Mouse (Mus musculus) CH12.LX (cell line): Measurements from ENCODE around the gene Ankub1. TPM values are rescaled to one million over a fixed set of nuclear protein-coding genes. Genes with fewer than 3 reads are reported as not detected.

Experiments used
- DNase-seq: peaks from one replicate; pipeline ENCODE4 v3.0.0-alpha.2; 2013; ENCODE audit errors: extremely low read depth
- H3K27ac ChIP-seq: 2 replicates; pipeline ENCODE4 v1.5.1; 2012; ENCODE audit warnings: low read depth, mild to moderate bottlenecking, control low read depth, moderate library complexity; ENCODE audit not compliant: insufficient read depth
- H3K27me3 ChIP-seq: replicated peaks from 2 replicates; pipeline ENCODE3; 2012; ENCODE audit warnings: inconsistent platforms
- H3K36me3 ChIP-seq, 2 experiments: replicated peaks in 1 of 2; 2 replicates each; pipeline versions ENCODE3 to v1.6.1; 2012; ENCODE audit warnings: inconsistent platforms in 1 of 2, low read length in 1 of 2, mild to moderate bottlenecking in 1 of 2, mixed read lengths in 1 of 2, moderate library complexity in 1 of 2; ENCODE audit not compliant: control insufficient read depth in 1 of 2, insufficient read depth in 1 of 2
- H3K4me1 ChIP-seq, 2 experiments: 2 replicates each; pipeline ENCODE4 v1.6.1; 2012; ENCODE audit warnings: inconsistent platforms in 1 of 2, moderate library complexity in 1 of 2; ENCODE audit not compliant: insufficient read depth in 2 of 2, control insufficient read depth in 1 of 2
- H3K4me2 ChIP-seq: 2 replicates; pipeline ENCODE4 v1.6.1; 2012; ENCODE audit warnings: low read depth, mild to moderate bottlenecking, control low read depth; ENCODE audit not compliant: poor library complexity, insufficient read depth, severe bottlenecking
- H3K4me3 ChIP-seq, 3 experiments: fragments of 150-350 bp in 1 of 3; sonication (generic) in 1 of 3; replicated peaks in 1 of 3; 2 replicates each; pipeline versions ENCODE3 to v1.5.1; 2011 to 2012; ENCODE audit warnings: low read depth in 2 of 3, low read length in 2 of 3, mild to moderate bottlenecking in 2 of 3, moderate library complexity in 2 of 3, control low read depth in 1 of 3, improper control_type of control experiment in 1 of 3, inconsistent platforms in 1 of 3, mixed read lengths in 1 of 3; ENCODE audit not compliant: poor library complexity in 1 of 3
- H3K79me2 ChIP-seq: replicated peaks from 2 replicates; pipeline ENCODE4 v1.6.1; 2012; ENCODE audit warnings: mild to moderate bottlenecking, moderate library complexity; ENCODE audit not compliant: control insufficient read depth, poor library complexity, insufficient read depth, severe bottlenecking; ENCODE audit errors: extremely low read depth
- H3K9ac ChIP-seq: 2 replicates; pipeline ENCODE4 v1.6.1; 2012; ENCODE audit warnings: low read depth, mild to moderate bottlenecking, control low read depth, moderate library complexity; ENCODE audit not compliant: insufficient read depth
- H3K9me3 ChIP-seq: replicated peaks from 2 replicates; pipeline ENCODE3; 2012; ENCODE audit warnings: low read length, inconsistent platforms, mixed read lengths
- BHLHE40 ChIP-seq: IDR thresholded peaks from 2 replicates; pipeline ENCODE4 v1.6.1; 2011; ENCODE audit warnings: mild to moderate bottlenecking, low read depth, low read length, improper control_type of control experiment
- CHD1 ChIP-seq: IDR thresholded peaks from 2 replicates; pipeline ENCODE4 v1.6.1; 2012; ENCODE audit warnings: low read depth, low read length, improper control_type of control experiment, inconsistent platforms
- CHD2 ChIP-seq: IDR thresholded peaks from 2 replicates; pipeline ENCODE4 v1.6.1; 2011; ENCODE audit warnings: low read length, improper control_type of control experiment
- CTCF ChIP-seq, 2 experiments: IDR thresholded peaks in 1 of 2; conservative IDR thresholded peaks in 1 of 2; 2 replicates each; pipeline ENCODE4 v1.5.1; 2011 to 2012; ENCODE audit warnings: low read depth in 2 of 2, low read length in 2 of 2, improper control_type of control experiment in 1 of 2, inconsistent platforms in 1 of 2, mild to moderate bottlenecking in 1 of 2, moderate library complexity in 1 of 2
- E2F4 ChIP-seq: IDR thresholded peaks from 2 replicates; pipeline ENCODE4 v1.6.1; 2011; ENCODE audit warnings: low read depth, low read length, improper control_type of control experiment; ENCODE audit not compliant: insufficient replicate concordance
- ELF1 ChIP-seq: IDR thresholded peaks from 2 replicates; pipeline ENCODE4 v1.6.1; 2014; ENCODE audit warnings: low read depth, mild to moderate bottlenecking, inconsistent platforms, low read length, improper control_type of control experiment
- EP300 ChIP-seq: IDR thresholded peaks from 2 replicates; pipeline ENCODE4 v1.6.1; 2011; ENCODE audit warnings: low read length, improper control_type of control experiment
- ETS1 ChIP-seq: conservative IDR thresholded peaks from 2 replicates; pipeline ENCODE4 v1.6.1; 2012; ENCODE audit warnings: low read depth, mild to moderate bottlenecking, inconsistent platforms, low read length, improper control_type of control experiment, moderate library complexity
- GABPA ChIP-seq: IDR thresholded peaks from 2 replicates; pipeline ENCODE4 v1.6.1; 2012; ENCODE audit warnings: low read depth, low read length, improper control_type of control experiment, inconsistent platforms; ENCODE audit not compliant: insufficient replicate concordance
- HCFC1 ChIP-seq: IDR thresholded peaks from 2 replicates; pipeline ENCODE4 v1.6.1; 2012; ENCODE audit warnings: low read depth, mild to moderate bottlenecking, inconsistent platforms, low read length, improper control_type of control experiment
- IRF4 ChIP-seq: IDR thresholded peaks from 2 replicates; pipeline ENCODE4 v1.6.1; 2014; ENCODE audit warnings: low read depth, mild to moderate bottlenecking, inconsistent platforms, low read length, improper control_type of control experiment
- JUN ChIP-seq: IDR thresholded peaks from 2 replicates; pipeline ENCODE4 v1.6.1; 2011; ENCODE audit warnings: low read depth, mild to moderate bottlenecking, low read length, improper control_type of control experiment, moderate library complexity; ENCODE audit not compliant: insufficient read depth
- JUND ChIP-seq: conservative IDR thresholded peaks from 2 replicates; pipeline ENCODE4 v1.6.1; 2011; ENCODE audit warnings: low read depth, low read length, improper control_type of control experiment
- KAT2A ChIP-seq: IDR thresholded peaks from 2 replicates; pipeline ENCODE4 v1.6.1; 2012; ENCODE audit warnings: low read length, improper control_type of control experiment, inconsistent platforms; ENCODE audit not compliant: insufficient replicate concordance
- MAFK ChIP-seq: IDR thresholded peaks from 2 replicates; pipeline ENCODE4 v1.6.1; 2011; ENCODE audit warnings: low read length, improper control_type of control experiment; ENCODE audit not compliant: insufficient replicate concordance
- MAX ChIP-seq: IDR thresholded peaks from 2 replicates; pipeline ENCODE4 v1.6.1; 2011; ENCODE audit warnings: low read length, improper control_type of control experiment
- MAZ ChIP-seq: IDR thresholded peaks from 2 replicates; pipeline ENCODE4 v1.6.1; 2012; ENCODE audit warnings: low read depth, mild to moderate bottlenecking, inconsistent platforms, low read length, improper control_type of control experiment, moderate library complexity
- MEF2A ChIP-seq: IDR thresholded peaks from 2 replicates; pipeline ENCODE4 v1.6.1; 2014; ENCODE audit warnings: low read depth, mild to moderate bottlenecking, inconsistent platforms, low read length, improper control_type of control experiment, borderline replicate concordance
- MXI1 ChIP-seq: IDR thresholded peaks from 2 replicates; pipeline ENCODE4 v1.6.1; 2011; ENCODE audit warnings: mild to moderate bottlenecking, low read depth, low read length, improper control_type of control experiment
- MYC ChIP-seq: IDR thresholded peaks from 2 replicates; pipeline ENCODE4 v1.6.1; 2011; ENCODE audit warnings: low read depth, mild to moderate bottlenecking, improper control_type of control experiment, low read length
- NELFE ChIP-seq: IDR thresholded peaks from 2 replicates; pipeline ENCODE4 v1.6.1; 2011; ENCODE audit warnings: low read depth, low read length, improper control_type of control experiment
- NRF1 ChIP-seq: IDR thresholded peaks from 2 replicates; pipeline ENCODE4 v1.6.1; 2014; ENCODE audit warnings: low read depth, mild to moderate bottlenecking, inconsistent platforms, low read length, improper control_type of control experiment, moderate library complexity
- PAX5 ChIP-seq: IDR thresholded peaks from 2 replicates; pipeline ENCODE4 v1.6.1; 2012; ENCODE audit warnings: low read length, inconsistent platforms, mixed read lengths
- POLR2A ChIP-seq: IDR thresholded peaks from 2 replicates; pipeline ENCODE4 v1.6.1; 2011; ENCODE audit warnings: low read depth, mild to moderate bottlenecking, improper control_type of control experiment, low read length
- POLR2AphosphoS2 ChIP-seq: IDR thresholded peaks from 2 replicates; pipeline ENCODE4 v1.6.1; 2011; ENCODE audit warnings: low read depth, low read length, improper control_type of control experiment
- RAD21 ChIP-seq: IDR thresholded peaks from 2 replicates; pipeline ENCODE4 v1.6.1; 2011; ENCODE audit warnings: low read depth, mild to moderate bottlenecking, low read length, improper control_type of control experiment, moderate library complexity
- RCOR1 ChIP-seq: conservative IDR thresholded peaks from 2 replicates; pipeline ENCODE4 v1.6.1; 2012; ENCODE audit warnings: low read depth, mild to moderate bottlenecking, inconsistent platforms, low read length, improper control_type of control experiment
- SIN3A ChIP-seq: IDR thresholded peaks from 2 replicates; pipeline ENCODE4 v1.6.1; 2012; ENCODE audit warnings: low read length, improper control_type of control experiment, inconsistent platforms
- SMC3 ChIP-seq: IDR thresholded peaks from 2 replicates; pipeline ENCODE4 v1.6.1; 2011; ENCODE audit warnings: low read depth, low read length, improper control_type of control experiment
- TBP ChIP-seq: conservative IDR thresholded peaks from 2 replicates; pipeline ENCODE4 v1.6.1; 2011; ENCODE audit warnings: low read depth, low read length, improper control_type of control experiment
- TCF12 ChIP-seq: IDR thresholded peaks from 2 replicates; pipeline ENCODE4 v1.6.1; 2014; ENCODE audit warnings: low read depth, mild to moderate bottlenecking, inconsistent platforms, low read length, improper control_type of control experiment
- UBTF ChIP-seq: IDR thresholded peaks from 2 replicates; pipeline ENCODE4 v1.6.1; 2012; ENCODE audit warnings: low read depth, mild to moderate bottlenecking, inconsistent platforms, low read length, improper control_type of control experiment, moderate library complexity
- USF1 ChIP-seq: IDR thresholded peaks from 2 replicates; pipeline ENCODE4 v1.6.1; 2014; ENCODE audit warnings: low read depth, mild to moderate bottlenecking, inconsistent platforms, low read length, improper control_type of control experiment
- USF2 ChIP-seq: conservative IDR thresholded peaks from 2 replicates; pipeline ENCODE4 v1.6.1; 2011; ENCODE audit warnings: low read depth, low read length, improper control_type of control experiment
- ZC3H11A ChIP-seq: IDR thresholded peaks from 2 replicates; pipeline ENCODE4 v1.6.1; 2012; ENCODE audit warnings: low read depth, mild to moderate bottlenecking, inconsistent platforms, low read length, improper control_type of control experiment
- ZKSCAN1 ChIP-seq: IDR thresholded peaks from 2 replicates; pipeline ENCODE4 v1.6.1; 2012; ENCODE audit warnings: low read depth, inconsistent platforms, low read length, improper control_type of control experiment, borderline replicate concordance
- ZMIZ1 ChIP-seq: IDR thresholded peaks from 2 replicates; pipeline ENCODE4 v1.6.1; 2012; ENCODE audit warnings: low read depth, mild to moderate bottlenecking, inconsistent platforms, low read length, improper control_type of control experiment
- ZNF384 ChIP-seq: IDR thresholded peaks from 2 replicates; pipeline ENCODE4 v1.6.1; 2012; ENCODE audit warnings: low read depth, low read length, improper control_type of control experiment, inconsistent platforms
- dilution Hi-C: fragments of 300-500 bp; cut with MboI; formaldehyde crosslinking; loops from 2 replicates; pipeline ENCODE4 v1.14.3; 2020; ENCODE audit warnings: low sequenced_read_pairs; ENCODE audit not compliant: extremely low pct_unique_long_range_greater_than_20kb, extremely low pct_ligation_motif_present
- in situ Hi-C: fragments of 300-500 bp; cut with MboI; formaldehyde crosslinking; loops from 3 replicates; pipeline ENCODE4 v1.14.3; 2019; ENCODE audit warnings: low sequenced_read_pairs, low pct_ligation_motif_present, low pct_unique_long_range_greater_than_20kb, mixed read lengths
- polyA plus RNA-seq: library from polyadenylated mRNA; unstranded; fragments of >175 nt; gene quantifications from 2 replicates; pipeline ENCODE4 v1.2.1, GENCODE M21; 2012; ENCODE audit warnings: low read depth; ENCODE audit not compliant: insufficient read length
- total RNA-seq, 2 experiments: library from RNA; depleted of rRNA; stranded (reverse); fragments of 300-350 nt in 1 of 2; fragments of >200 nt in 1 of 2; gene quantifications; 2 replicates each; pipeline ENCODE4 v1.2.3; 2012 to 2014

Gene Ankub1
- total and polyA plus RNA-seq, 3 experiments: 0.14 TPM; not detected in 2

- peak; percentile 86 for DNase-seq
- Histone ChIP-seq H3K4me3 (peak within 1 kb of the TSS; percentile 81 to 83 (median 82)), H3K27ac (peak within 1 kb of the TSS; percentile 27; the same call in 1 of the 2 replicates), H3K79me2 (peaks cover 11% of the 10 kb centered on the region), H3K4me1 (peaks cover 0 to 14% of the 10 kb centered on the region in 2 experiments; a peak in 2 of 4 replicates), H3K36me3 (peaks cover 6 to 20% of the 10 kb centered on the region in 2 experiments), H3K9me3 (no peaks in the 10 kb centered on the region), H3K27me3 (no peaks in the 10 kb centered on the region), H3K4me2 (peak within 1 kb of the TSS; percentile 89), H3K9ac (peak within 1 kb of the TSS; percentile 65)
- TF ChIP-seq HCFC1: peak; percentile 95
- TF ChIP-seq ETS1: no peak
- no peak for TF ChIP-seq CTCF (conservative IDR thresholded peaks at IDR 0.05 in 1 of 2, IDR thresholded peaks at IDR 0.05 in 1 of 2; ENCODE audit: low read depth in 2 of 2, low read length in 2 of 2)
- no peak for TF ChIP-seq CHD1
- no peak for TF ChIP-seq EP300
- peak; percentile 78 for TF ChIP-seq POLR2A
- peak; percentile 84 for TF ChIP-seq TBP
- TF ChIP-seq POLR2AphosphoS2: 0 out of 2 replicates have a peak, but pooled peaks have one; percentile 46
- TF ChIP-seq NELFE: peak; percentile 70
- TF ChIP-seq MAZ: peak; percentile 99
- peak; percentile 79 for TF ChIP-seq IRF4
- peak; percentile 84 for TF ChIP-seq MXI1
- TF ChIP-seq JUN: no peak
- TF ChIP-seq MAFK: 0 out of 2 replicates have a peak, but pooled peaks have one; percentile 8
- peak; percentile 49; the same call in 1 of the 2 replicates for TF ChIP-seq MAX
- TF ChIP-seq ZMIZ1: peak; percentile 65
- TF ChIP-seq ZC3H11A: no peak
- TF ChIP-seq UBTF: no peak
- no peak for TF ChIP-seq CHD2
- TF ChIP-seq TCF12: peak; percentile 96
- TF ChIP-seq RAD21: no peak
- TF ChIP-seq ZNF384: 0 out of 2 replicates have a peak, but pooled peaks have one; percentile 8
- TF ChIP-seq RCOR1: no peak
- peak; percentile 76; the same call in 1 of the 2 replicates for TF ChIP-seq MYC
- TF ChIP-seq SIN3A: peak; percentile 92
- TF ChIP-seq ELF1: peak; percentile 80
- no peak for TF ChIP-seq SMC3
- peak; percentile 40; the same call in 1 of the 2 replicates for TF ChIP-seq NRF1
- TF ChIP-seq USF1: no peak
- no peak for TF ChIP-seq ZKSCAN1
- TF ChIP-seq E2F4: no peak
- TF ChIP-seq PAX5: no peak
- peak; percentile 26; the same call in 1 of the 2 replicates for TF ChIP-seq GABPA
- no peak for TF ChIP-seq BHLHE40
- TF ChIP-seq JUND: 0 out of 2 replicates have a peak, but pooled peaks have one; percentile 19
- peak; percentile 85; the same call in 1 of the 2 replicates for TF ChIP-seq KAT2A
- TF ChIP-seq MEF2A: peak; percentile 83
- TF ChIP-seq USF2: no peak
- in situ Hi-C loops: loop anchor here (25.0 kb wide), 1 partner anchor 461 kb away; no protein-coding TSS in a partner anchor
- dilution Hi-C loops: no loop called here
These were observed 41.3 kb downstream of the Ankub1 start, which contains the start of gene Commd2 for GRCm38 (mm10) chr3:57651231-57651864. TSS of gene Commd2 (minus strand) at chr3:57651715.
